Mouse (Mus musculus): ENCODE data around the gene Srxn1. TPM values are rescaled to one million over a fixed set of nuclear protein-coding genes. Genes with fewer than 3 reads are reported as not detected.
"Not testable (repeated sequence)": the region's sequence is repeated elsewhere in the genome, so short reads cannot be mapped to it uniquely, and the experiment has no call there.

The Srxn1 gene
- total RNA-seq (2021) = 10 to 100 TPM; 18.8 to 20.3 TPM
- long read RNA-seq, experiment 1, transcript Srxn1-201 (2 exons, 2,812 nt) = major isoform, 11 of 18 reads
- long read RNA-seq, experiment 1, partial matches to known transcripts = 0 of 18 reads
- long read RNA-seq, experiment 1, other reads (novel, unspliced or antisense) = 5 of 18 reads
- long read RNA-seq, experiment 2, partial matches to known transcripts = 0 of 6 reads
- long read RNA-seq, experiment 2, other reads (novel, unspliced or antisense) = 2 of 6 reads

DNA sequence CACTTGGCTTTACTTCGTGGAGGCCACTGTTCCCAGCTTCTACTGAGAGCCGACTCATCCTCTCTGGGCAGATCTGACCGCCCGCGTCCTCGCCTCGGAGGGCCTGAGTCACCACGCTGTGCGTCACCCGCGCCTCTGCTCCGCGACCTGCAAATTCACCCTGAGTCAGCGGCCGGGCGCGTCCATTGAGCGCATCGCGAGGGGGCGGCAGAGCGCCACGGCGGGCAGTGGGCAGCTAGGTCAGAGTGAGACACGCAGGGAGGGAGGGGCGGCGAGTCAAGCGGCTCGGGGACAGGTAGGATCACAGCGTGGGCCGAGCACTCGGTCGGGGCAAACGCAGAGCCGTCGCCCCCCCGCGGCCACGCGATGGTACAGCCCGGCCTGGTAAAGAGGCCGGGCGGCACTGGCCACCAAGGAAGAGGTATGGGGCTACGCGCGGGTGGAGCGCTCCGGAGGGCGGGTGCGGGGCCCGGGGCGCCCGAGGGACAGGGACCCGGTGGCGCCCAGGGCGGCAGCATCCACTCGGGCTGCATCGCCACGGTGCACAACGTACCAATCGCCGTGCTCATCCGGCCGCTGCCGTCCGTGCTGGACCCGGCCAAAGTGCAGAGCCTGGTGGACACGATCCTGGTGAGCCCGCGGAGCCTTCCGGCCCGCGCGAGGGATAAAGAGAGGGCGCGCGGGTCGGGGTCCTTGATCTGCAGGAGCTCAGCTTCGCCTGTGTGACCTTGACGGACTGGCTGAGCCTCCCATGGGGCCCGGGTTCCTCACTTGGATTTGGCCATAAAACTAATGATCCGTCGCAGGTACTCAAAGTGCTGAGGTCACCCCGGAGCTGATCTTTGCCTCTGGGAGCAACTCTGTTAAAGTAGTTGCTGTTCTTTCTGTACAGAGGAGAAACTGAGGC lies at the start of gene Srxn1:
Gene Srxn1 (plus strand): TSS at position 199 of the 907 bp plus-strand sequence.
- DNase-seq = peak; percentile 91 to 92

DNA sequence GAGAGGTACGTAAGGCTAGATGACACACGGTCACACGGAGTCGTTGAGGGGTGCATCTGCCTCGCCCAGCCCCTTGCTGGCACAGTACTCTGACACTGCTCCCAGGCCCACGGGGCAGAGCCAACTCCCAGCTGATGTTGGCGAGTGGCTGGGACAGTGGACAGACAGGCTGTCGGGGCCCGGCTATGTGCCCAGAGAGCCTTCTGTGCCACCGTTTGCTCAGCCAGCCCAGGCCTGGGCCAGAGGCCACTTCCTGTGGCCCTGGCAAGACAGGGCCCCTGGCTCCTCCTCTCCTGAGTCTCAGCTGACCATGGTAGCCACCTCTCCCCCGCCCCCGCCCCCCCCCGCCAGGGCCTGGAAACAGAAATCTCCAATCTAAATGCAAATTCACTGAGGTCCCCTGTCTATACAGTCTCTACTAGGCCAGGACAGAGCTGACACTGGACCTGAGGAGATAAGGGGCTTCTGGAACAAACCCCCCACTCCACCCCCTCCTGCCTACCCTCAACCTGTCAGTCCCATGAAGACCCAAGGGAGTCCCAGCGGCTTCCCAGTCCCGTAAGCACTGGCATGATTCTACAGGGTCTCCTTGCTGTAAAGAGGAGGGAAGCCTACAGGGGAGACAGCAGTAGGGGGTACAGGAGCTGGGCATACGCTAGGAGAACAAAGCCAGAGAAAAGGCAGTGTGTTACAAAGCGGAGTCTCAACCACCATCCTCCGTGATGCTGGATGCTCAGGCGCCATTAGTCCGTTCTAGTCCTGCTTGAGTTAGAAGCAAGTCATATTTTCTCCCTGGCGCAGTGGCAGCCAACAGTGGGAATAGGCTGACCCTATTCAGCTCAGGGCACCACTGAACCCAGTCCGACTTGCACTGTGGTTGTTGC lies 48.7 kb upstream of the Srxn1 start:
- DNase-seq = peak in 1 of 2 experiments; percentile 47

DNA sequence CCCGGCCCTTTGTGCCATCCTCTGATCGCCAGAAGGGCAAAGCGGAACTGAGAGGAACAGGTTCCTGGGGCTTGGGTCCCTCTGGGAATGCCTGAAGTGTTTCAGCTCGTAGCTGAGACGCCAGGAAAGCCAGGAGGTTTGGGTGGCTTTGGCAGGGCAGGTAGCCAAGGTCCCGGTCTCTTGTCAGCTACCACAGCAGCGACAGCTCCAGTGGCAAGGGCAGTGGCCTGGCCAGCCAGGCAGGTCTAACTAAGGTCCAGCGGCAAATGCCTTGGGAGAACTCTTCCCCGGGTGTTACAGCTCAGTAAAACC lies 48.1 kb upstream of the Srxn1 start:
- no peak for DNase-seq

DNA sequence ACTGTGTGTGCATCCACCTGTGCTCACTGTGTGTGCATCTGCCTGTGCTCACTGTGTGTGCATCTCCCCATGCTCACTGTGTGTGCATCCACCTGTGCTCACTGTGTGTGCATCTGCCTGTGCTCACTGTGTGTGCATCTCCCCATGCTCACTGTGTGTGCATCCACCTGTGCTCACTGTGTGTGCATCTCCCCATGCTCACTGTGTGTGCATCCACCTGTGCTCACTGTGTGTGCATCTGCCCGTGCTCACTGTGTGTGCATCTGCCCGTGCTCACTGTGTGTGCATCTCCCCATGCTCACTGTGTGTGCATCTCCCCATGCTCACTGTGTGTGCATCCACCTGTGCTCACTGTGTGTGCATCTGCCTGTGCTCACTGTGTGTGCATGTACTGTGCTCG lies 42.5 kb upstream of the Srxn1 start:
- not testable (repeated sequence) for DNase-seq

DNA sequence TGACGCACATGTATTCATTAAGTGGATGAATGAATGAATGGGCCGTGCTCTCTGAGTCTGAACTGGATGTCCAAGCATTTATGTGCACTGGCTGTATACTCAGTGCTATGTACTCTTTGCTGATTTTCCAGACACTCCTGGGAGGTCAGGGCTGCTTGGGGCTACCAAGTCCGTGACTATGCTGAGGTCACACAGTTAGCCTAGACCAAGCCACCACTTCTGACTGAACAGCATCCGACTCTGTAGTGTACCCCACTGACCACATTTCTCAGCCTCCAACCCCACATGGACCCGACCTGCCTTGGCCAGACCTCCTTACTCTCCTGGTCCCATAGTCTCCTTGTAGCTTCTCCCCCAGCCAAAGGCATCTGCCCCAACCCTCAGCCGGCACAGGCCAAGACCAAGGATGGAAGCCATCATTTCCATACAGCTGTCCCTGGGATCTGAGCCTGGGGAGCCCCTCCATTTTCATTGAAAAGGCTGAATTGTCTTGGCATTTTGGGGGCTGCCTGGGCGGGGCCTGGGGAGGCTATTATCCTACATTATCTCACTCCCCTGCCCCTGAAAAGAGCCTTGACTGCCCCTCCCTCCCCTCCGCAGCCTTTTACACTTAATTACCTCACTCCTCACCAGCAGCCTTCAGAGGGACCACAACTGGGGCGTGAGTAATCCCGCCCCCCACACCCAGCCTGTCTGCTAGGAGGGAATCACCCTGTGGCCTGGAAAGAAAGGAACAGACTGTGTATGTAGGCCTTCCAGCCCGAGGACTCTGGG lies 36.5 kb upstream of the Srxn1 start:
- no peak for DNase-seq

DNA sequence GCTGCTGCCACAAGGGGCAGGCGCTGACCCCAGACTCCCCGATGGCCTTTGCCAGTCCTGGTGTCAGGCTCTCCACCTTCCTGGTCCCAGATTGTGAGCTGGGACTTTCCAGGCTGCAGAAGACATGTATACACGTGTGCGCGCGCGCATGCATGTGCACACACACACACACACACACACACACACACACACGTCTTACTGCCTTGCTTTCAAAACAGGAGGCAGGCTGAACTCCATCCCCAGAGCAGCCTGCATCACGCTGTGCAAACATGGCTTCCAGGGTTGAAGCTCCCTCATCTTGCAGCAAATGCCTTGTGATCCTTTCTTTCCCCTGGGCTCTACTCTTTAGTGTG lies 35.9 kb upstream of the Srxn1 start:
- no peak for DNase-seq

DNA sequence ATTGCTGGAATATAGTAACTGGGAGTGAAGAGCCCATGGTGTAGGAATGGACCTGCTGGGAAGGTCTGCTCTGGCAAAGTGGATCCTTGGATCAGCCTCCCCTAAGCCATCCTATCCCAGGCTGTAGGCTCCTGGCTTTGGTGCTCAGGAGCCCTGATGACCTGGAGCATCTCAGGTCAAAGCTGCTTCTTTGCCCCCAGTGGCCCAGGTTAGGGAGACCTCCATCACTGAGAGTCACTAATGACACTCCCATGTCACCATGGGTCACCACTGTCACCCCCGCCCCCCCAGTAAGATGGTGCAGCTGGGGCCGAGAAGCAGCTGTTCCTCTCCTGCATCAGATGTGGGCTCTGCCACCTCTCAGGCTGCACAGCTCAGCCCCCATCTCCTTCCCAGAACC lies 35.4 kb upstream of the Srxn1 start:
- DNase-seq = no peak

DNA sequence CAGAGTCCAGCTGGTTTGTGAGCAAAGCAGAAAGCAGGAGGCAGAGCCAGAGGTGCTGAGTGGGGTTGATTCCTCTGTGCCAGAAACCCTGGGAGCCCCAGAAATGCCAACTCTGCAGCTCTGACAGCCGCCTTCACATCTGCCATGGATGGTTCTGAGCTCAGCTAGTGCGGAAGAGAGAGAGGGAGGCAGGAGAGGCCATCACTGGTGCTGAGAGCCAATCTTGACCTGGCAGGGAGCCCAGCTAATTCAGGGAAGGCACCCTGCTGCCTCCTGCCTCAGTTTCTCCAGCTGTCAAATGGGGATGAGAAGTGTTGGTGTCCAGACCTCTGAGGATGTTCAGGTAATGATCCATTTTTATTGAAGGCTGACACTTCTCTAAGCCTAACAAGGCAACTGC lies 30.8 kb upstream of the Srxn1 start:
- no peak for DNase-seq

DNA sequence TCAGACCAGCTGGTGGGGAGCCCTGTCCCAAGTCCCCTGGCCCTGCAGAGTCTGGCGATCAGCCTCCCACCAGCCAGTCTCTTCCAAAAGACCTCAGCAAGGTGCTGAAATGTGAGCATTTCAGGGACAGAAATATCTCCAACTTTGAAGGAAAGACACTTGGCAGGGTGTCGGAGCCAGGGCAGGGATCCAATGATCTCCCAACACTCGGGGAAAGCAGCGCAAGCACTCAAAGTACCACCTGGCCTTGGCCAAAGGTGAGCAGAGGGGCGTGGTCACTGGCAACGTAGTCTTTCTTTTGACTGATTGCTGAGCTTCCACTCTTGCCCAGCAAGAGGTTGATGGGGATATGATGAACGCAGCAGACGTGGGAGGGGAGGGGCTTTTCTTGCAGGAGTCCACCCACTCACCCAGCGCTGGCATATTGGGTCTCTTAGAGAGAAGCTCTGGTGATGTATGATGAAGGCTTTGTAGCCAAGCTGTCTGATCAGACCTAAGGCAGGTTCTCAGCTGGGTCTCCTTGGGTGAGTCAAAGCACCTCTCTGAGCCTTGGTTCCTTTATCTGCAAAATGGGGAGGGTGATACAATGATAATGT lies 29.9 kb upstream of the Srxn1 start:
- no peak for DNase-seq

DNA sequence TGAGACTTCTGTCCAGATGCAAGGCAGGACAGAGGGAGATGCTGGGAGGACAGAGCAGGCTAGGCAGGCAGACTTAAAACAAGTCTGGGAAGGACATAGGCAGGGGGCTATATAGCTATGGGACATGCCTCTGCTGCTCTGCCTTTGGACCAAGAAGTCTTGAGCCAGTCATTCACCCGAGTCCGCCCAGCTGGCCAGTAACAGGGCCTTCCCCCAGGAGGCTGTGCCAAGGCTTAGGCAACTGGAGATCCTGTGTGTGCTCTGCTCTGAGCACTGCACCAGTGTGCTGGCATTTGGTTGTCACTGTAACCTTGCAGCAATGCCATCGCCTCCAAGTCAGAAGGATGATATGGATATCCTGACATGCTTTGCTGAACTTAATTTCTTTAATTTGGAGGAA lies 28.0 kb upstream of the Srxn1 start:
- no peak for DNase-seq

DNA sequence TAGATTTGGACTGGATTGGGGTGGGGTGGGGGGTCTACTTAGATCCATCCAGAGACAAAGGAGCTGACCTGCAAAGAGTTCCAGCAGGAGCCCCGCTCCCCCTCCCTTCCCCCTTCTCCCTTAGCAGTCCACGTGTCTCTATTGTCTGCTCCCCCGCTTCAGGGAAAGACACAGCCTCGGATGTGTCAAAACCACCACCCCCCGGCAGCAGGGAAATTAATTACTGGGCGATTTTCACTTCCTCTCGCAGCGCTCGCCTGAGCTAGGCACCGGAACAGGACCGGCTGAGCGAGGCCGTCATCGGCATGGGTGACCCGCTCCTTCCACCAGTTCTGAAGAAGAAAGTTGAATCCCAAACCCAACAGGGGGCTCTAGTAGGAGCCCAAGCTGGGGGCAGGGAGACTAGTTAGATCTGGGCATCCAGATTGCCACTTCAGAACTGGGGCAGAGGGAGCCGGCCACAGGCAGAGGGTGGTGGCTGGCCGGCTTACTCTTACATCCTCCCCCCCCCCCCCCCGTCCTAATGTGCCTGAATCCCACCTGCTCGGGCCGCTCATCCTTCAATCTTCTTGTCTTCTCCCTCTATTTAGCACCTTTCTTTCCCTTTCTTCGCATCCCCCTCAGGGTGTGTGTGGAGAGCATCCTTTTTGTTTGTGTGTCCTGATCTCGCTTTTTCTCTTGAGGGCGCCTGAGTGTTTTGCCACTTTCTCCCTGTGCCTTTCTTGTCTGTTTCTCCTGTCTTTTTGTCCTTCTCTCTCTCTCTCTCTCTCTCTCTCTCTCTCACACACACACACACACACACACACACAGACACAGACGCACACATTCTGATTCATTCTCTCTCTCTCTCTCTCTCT lies 24.4 kb upstream of the Srxn1 start, which contains the start of gene Scrt2:
Gene Scrt2 (plus strand): TSS at position 845 of the 857 bp plus-strand sequence.
- peak in 1 of 2 experiments; percentile 54 for DNase-seq

DNA sequence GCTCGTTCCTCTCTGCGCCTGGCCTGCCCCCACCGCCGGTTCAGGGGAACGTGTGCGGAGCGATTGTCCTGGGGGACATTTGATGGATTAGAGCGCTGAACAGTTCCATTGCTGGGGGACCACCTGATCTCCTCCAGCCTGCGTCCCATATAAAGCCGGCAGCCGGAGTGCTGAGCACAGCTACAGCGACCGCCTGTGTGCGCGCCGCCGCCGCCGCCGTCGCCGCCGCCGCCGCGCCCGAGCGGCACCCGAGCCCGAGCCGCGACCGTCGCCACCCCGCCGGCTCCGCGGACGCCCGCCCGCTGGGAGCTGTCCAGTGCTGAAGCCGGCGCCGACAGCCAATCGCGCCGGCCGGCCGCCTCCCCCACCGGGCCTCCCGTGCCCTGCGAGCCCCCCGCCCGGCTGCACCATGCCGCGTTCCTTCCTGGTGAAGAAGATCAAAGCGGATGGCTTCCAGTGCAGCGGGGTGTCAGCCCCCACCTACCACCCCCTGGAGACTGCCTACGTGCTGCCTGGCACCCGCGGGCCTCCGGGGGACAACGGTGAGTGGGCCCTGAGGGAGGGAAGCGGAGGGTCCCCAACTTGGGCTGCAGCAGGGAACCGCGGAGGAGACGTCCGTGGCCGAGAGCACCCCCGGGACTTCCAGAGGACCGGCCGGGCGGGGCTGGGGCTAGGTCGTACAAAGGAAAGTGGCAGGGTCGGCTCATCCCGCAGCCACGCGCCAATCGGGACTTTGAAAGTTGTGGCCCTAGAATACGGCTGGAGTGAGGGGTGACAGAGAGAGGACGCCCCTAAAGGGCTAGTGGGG lies 23.5 kb upstream of the Srxn1 start:
- DNase-seq = peak; percentile 78 to 83

DNA sequence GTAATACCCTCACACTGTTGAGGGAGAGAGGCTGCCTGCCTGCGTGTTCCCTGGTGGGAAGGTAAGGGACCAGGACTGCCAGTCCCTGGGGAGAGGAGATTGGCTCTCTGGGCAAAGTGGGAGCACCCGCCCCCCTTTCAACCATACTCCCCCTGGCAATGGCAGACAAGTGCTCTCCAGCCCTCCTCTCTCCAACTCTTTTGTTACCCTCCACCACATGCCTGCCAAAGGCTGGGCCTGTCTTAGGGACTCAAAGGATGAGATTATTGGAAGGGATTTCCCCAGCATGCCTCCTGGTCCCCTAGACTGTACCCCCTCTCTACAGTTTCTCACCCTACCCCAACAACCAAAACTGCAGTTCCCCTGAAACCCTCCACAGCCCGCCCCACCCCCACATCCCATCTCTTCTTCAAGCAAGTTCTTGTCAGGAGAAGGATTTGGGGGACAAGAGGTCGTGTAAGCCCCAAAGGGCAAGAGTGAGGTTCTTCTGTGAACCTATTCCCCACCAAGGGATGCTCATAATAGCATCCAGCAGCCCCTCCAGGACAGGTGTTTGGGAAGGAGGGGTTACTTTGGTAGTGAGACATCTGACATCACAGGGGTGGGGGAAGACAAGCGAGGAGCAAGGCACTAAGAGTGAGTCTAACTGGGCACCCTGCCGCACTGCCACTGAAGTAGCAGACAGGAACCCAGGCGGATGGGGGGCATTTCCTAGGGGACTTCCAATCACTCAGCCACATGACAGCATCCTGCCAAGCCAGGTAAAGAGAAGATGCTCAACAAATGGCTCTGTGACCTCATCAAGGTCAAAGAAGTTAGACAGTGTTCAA lies 22.6 kb upstream of the Srxn1 start:
- no peak for DNase-seq

DNA sequence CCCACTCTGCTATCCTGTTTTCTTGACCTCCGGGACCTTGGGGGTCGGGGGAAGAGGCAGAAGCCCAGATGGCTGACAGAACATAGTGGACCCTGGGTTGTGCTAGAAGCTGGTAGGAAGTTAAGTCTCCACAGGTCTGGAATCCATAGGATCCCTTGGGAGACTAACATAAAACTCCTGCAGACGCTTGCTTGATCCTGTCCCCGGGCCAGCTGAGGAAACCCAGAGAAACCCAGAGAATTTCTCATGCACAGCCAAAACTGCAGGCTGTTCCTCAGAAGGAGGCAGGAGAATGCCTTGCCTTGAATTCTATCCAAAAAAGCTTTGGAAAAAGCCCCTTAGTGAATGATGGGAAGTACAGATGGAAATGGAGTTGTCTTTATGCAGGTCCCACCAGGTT lies 21.9 kb upstream of the Srxn1 start:
- no peak for DNase-seq

DNA sequence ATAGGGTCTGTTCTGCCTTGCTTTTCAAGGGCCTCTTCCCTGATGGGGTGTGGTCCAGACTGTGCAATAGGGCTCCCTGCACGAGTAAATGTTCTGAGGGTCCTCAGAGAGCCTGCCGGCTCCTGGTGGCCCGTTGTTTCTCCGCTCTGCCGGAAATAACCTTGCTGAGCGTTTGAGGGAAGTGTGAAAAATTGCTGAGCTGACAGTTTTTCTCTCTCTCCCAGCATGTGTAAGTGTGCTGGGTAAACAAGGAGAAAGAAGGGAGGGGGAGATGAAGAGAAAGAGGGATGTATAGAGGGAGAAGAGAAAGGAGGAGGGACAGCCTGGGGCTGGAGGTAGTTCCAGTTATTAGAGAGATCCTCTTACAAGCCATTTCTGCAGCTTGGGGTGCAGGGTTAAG lies 21.0 kb upstream of the Srxn1 start:
- no peak for DNase-seq

DNA sequence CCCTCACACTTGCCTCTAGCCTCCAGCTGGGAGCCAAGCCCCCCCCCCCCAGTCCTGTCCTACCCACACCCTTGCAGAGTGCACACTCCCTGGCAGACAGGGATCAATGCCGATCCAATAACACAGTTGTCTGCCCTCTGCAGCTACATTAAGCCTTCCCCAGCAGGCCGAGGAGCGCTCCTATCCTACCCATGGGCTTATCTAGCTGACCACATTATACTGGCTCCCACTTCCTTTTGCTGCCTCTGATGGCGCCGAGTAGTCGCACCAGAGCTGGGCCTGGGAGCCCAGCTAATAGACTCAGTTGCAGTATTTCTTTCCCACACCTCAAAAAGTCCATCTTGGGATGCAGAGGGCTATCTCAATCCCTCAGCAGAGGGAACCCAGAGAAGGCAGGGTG lies 19.9 kb upstream of the Srxn1 start:
- DNase-seq = no peak

DNA sequence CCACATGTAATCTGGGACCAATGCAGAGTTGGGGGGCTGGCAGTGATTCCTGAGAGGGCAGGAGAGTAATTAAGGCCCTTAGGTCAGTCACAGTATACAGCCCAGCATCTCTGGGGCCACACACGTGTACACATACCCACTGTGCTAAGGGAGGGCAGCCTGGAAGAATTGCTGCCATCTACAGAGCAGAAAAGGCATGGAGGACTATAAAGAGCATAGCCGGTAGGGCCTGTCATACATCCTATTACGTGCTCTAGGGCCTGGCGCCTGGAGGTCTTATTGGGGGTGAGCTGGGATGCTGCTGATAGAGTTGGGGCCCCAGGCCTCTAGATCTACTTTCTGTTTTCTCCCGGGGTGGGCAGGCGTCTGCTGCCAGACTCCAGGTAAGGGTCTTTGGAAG lies 18.9 kb upstream of the Srxn1 start:
- no peak for DNase-seq

DNA sequence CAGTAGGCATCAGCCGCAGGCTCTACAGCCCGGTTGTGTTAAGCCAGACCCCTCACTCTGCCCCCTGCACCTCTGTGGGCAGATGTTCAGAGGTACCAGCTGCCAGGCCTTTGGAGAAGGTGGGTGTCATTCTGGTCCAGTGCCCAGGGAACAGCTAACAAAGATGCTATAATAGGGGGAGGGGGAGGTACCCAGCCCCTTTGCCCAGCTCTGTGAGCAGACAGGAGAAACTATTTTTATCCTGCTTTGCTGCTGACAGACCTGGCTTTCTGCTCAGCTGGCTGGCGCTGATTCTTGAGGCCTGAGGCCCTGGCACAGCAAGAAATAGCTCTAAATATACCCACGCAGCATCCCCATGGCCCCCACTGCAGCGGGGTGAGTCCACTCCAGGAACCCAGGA lies 18.2 kb upstream of the Srxn1 start:
- DNase-seq = peak; percentile 52 to 70

DNA sequence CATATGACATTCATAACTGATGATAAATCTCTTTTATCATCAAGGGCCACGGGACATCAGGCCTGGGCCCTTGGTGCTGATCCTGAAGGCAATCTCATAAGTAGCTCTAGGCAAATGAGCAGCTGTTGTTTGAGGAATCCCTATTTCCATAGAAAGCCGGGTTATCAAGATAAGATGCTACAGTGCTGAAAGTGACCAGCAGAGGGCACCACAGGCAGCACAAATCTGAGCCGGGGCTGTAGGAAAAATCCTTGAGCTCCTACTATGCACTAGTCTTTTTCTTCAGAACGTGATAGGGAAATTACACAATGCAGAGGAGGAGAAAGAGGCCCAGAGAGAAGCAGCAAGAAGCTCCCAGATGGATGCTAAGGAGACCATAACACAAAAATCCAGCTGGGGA lies 16.2 kb upstream of the Srxn1 start:
- peak; percentile 31 to 77 for DNase-seq
